Mouse (Mus musculus): ENCODE data around the gene Eva1b. TPM values are rescaled to one million over a fixed set of nuclear protein-coding genes. Genes with fewer than 3 reads are reported as not detected.
"Not testable (repeated sequence)": the region's sequence is repeated elsewhere in the genome, so short reads cannot be mapped to it uniquely, and the experiment has no call there.

The Eva1b gene
- total and polyA plus RNA-seq, 2 experiments from 2014 or later, result 11.6 to 25.6 TPM

DNA sequence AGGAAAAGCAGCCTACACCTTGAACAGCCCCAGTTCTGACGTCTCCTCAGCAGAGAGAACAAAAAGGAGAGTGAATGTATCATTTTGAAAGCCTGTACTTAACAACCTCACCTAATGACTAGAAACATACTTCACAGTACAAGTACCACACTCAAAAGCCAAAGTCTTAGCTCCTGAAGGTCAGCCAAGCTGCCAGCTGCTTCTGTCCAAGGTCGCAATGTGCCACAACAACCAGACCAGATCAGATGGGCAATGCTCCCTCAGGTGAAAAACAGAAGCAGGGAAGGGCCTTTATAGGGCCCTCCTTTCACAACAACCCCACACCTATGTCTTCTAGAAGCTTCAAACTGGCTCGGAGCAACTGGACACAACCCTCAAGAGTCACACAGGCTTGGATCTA is 18.5 kb downstream of the Eva1b start:
- Histone ChIP-seq H3K9ac (replicated peaks; ENCODE audit: low read length) (no peak overlapping the region), H3K4me1 (ENCODE audit: insufficient read depth, low read length) (0 out of 2 replicates have a peak, but pooled peaks cover 5% of the 10 kb centered on the region), H3K9me3 (ENCODE audit: low read length) (no peaks in the 10 kb centered on the region), H3K27ac (no peak overlapping the region), H3K4me2 (ENCODE audit: low read depth, low read length) (no peak overlapping the region), H3K27me3 (ENCODE audit: insufficient read depth, low read length) (no peaks in the 10 kb centered on the region), H3K4me3 (ENCODE audit: low read length) (no peak overlapping the region), H3K36me3 (ENCODE audit: insufficient read depth, low read length) (peaks cover 23% of the 10 kb centered on the region; the same call in 1 of the 2 replicates)
- 78% methylated on average over 3 of the region's 3 CpGs for WGBS
- ATAC-seq (no peak), DNase-seq (ENCODE audit: low spot score) (no peak)
- TF ChIP-seq CTCF (IDR thresholded peaks at IDR 0.05; ENCODE audit: low read depth), result no peak

DNA sequence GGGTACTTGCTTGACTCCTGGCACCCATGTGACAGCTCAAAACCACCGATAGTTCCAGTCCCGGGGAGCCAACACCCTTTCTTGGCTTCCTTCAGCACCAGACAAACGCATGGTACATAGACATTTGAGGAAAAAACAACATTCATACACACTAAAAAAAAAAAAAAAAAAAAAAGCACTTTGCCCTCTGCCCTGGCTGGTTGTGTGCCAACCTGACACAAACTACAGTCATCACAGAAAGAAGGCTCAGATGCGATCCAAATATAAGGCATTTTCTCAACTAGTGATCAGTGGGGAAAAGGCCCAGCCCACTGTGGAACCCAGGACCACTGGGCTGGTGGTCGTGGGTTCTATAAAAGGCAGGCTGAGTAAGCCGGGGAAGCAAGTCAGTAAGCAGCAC is 21.3 kb downstream of the Eva1b start:
- no peak overlapping the region for H3K4me3 ChIP-seq (ENCODE audit: low read length)
- H3K9ac ChIP-seq (replicated peaks; ENCODE audit: low read length), result no peak overlapping the region
- no peaks in the 10 kb centered on the region for H3K27me3 ChIP-seq (ENCODE audit: insufficient read depth, low read length)
- TF ChIP-seq CTCF (IDR thresholded peaks at IDR 0.05; ENCODE audit: low read depth), result no peak
- no peaks in the 10 kb centered on the region for H3K9me3 ChIP-seq (ENCODE audit: low read length)
- no peak overlapping the region for H3K27ac ChIP-seq
- no peak for DNase-seq (ENCODE audit: low spot score)
- peaks cover 35% of the 10 kb centered on the region for H3K36me3 ChIP-seq (ENCODE audit: insufficient read depth, low read length)
- H3K4me2 ChIP-seq (ENCODE audit: low read depth, low read length), result no peak overlapping the region
- 92% methylated on average over 6 of the region's 6 CpGs for WGBS
- no peak for ATAC-seq
- H3K4me1 ChIP-seq (ENCODE audit: insufficient read depth, low read length), result no peaks in the 10 kb centered on the region

DNA sequence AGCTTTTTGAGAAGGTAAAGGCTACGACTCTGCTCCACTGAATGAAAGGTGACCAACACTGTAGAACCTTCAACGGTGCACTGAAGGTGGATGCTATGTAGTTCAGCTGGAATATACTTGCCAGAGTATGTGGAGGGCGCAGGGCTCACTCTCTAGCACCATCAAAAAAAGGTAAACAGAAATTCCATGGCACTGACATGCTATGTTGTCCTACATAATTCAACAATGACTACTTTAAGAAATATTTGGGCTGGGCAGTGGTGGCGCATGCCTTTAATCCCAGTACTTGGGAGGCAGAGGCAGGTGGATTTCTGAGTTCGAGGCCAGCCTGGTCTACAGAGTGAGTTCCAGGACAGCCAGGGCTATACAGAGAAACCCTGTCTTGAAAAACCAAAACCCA is 23.2 kb downstream of the Eva1b start:
- not testable (repeated sequence) for H3K9me3 ChIP-seq (ENCODE audit: low read length); H3K4me1 ChIP-seq (ENCODE audit: insufficient read depth, low read length); H3K27me3 ChIP-seq (ENCODE audit: insufficient read depth, low read length); H3K27ac ChIP-seq; H3K4me3 ChIP-seq (ENCODE audit: low read length); ATAC-seq; H3K9ac ChIP-seq (replicated peaks; ENCODE audit: low read length); H3K4me2 ChIP-seq (ENCODE audit: low read depth, low read length); DNase-seq (ENCODE audit: low spot score)
- peaks cover 48% of the 10 kb centered on the region for H3K36me3 ChIP-seq (ENCODE audit: insufficient read depth, low read length)
- WGBS, result 97% methylated on average over 5 of the region's 5 CpGs

DNA sequence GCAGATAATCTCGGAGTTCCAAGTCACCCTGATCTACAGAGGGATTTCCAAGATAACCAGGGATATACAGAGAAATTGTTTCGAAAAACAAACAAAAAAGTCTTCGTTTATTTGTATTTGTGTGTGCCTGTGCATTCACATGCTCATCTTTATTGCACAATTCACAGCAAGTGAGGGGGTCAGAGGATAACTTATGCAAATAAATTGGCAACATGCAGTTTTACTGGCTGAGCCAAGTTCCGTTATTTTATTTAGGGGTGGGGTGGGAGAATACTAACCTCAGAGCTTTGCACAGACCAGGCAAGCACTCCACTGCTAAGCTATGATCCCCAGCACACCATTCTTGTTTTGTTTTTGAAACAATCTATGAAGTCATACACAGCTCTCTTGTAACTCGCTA is 26.3 kb downstream of the Eva1b start:
- H3K27me3 ChIP-seq (ENCODE audit: insufficient read depth, low read length), result no peaks in the 10 kb centered on the region
- no peak overlapping the region for H3K4me2 ChIP-seq (ENCODE audit: low read depth, low read length)
- H3K9me3 ChIP-seq (ENCODE audit: low read length), result no peaks in the 10 kb centered on the region
- H3K36me3 ChIP-seq (ENCODE audit: insufficient read depth, low read length), result peaks cover 62% of the 10 kb centered on the region
- no peak overlapping the region for H3K27ac ChIP-seq
- H3K4me3 ChIP-seq (ENCODE audit: low read length), result no peak overlapping the region
- ATAC-seq, result no peak
- DNase-seq (ENCODE audit: low spot score), result no peak
- no peaks in the 10 kb centered on the region for H3K4me1 ChIP-seq (ENCODE audit: insufficient read depth, low read length)
- no peak for TF ChIP-seq CTCF (IDR thresholded peaks at IDR 0.05; ENCODE audit: low read depth)
- WGBS, result 86% methylated on average over 5 of the region's 5 CpGs
- no peak overlapping the region for H3K9ac ChIP-seq (replicated peaks; ENCODE audit: low read length)

DNA sequence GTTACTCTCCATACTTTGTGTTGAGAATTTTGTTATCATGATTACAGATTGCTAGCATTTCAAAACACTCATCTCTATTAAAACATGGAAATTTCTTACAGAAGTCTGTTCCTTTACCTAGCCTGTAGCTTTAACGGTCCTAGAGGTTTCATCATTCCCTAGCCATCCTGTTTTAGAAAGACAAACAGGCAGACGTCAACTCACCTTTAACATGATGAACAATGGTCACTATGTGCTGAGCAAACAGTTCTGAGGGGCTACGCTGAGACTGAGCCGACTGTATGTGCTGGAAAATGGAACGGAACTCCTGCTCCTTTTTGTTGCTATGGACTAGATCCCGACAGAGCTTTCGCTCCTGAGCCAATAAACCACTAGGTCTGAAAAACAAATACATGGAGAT is 28.4 kb downstream of the Eva1b start:
- not testable (repeated sequence) for H3K9me3 ChIP-seq (ENCODE audit: low read length); ATAC-seq; H3K4me2 ChIP-seq (ENCODE audit: low read depth, low read length); H3K9ac ChIP-seq (replicated peaks; ENCODE audit: low read length); H3K27ac ChIP-seq; H3K4me3 ChIP-seq (ENCODE audit: low read length); H3K27me3 ChIP-seq (ENCODE audit: insufficient read depth, low read length); DNase-seq (ENCODE audit: low spot score); H3K4me1 ChIP-seq (ENCODE audit: insufficient read depth, low read length)
- 91% methylated on average over 7 of the region's 7 CpGs for WGBS
- peaks cover 57% of the 10 kb centered on the region for H3K36me3 ChIP-seq (ENCODE audit: insufficient read depth, low read length)

DNA sequence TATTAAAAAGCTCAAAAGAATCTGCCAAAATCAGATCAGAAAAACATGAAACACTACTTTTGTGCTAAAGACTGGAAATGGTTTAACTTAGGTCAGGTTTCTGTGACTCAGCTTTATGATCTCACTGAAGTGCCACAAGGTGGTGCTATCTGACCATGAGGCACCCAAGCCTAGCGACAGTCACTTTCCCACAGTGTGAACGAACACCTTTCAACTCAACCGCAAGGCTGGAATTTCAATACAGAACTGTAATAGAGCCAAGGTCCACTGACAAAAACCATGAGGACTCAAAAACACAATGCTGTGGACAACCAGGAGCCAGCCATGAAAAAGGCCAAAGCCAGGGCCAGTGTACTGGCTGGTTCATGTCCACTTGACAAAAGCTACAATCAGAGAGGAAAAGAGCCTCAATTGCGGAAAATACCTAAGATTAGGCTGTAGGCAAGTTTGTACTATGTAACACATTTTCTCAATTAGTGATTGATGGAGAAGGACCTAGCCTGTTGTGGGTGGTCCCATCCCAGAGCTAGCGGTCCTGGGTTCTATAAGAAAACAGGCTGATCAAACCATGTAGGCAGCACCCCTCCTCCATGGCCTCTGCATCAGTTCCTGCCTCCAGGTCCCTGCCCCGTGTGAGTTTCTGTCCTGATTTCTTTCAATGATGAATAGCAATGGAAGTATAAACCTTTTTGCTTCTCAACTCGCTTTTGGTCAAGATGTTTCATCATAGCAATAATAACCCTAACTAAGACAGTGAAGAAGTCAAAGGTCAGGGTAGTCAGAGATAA is 33.8 kb downstream of the Eva1b start:
- DNase-seq (ENCODE audit: low spot score) (peak; percentile 85), ATAC-seq (peak; percentile 74)
- Histone ChIP-seq H3K27me3 (ENCODE audit: insufficient read depth, low read length) (no peaks in the 10 kb centered on the region), H3K9me3 (ENCODE audit: low read length) (no peaks in the 10 kb centered on the region), H3K4me2 (ENCODE audit: low read depth, low read length) (no peak overlapping the region), H3K4me3 (ENCODE audit: low read length) (no peak overlapping the region), H3K36me3 (ENCODE audit: insufficient read depth, low read length) (peaks cover 26% of the 10 kb centered on the region), H3K9ac (replicated peaks; ENCODE audit: low read length) (no peak overlapping the region), H3K4me1 (ENCODE audit: insufficient read depth, low read length) (no peaks in the 10 kb centered on the region), H3K27ac (no peak overlapping the region)
- TF ChIP-seq CTCF (IDR thresholded peaks at IDR 0.05; ENCODE audit: low read depth), result peak; percentile 85
- 50% methylated on average over 7 of the region's 7 CpGs for WGBS

DNA sequence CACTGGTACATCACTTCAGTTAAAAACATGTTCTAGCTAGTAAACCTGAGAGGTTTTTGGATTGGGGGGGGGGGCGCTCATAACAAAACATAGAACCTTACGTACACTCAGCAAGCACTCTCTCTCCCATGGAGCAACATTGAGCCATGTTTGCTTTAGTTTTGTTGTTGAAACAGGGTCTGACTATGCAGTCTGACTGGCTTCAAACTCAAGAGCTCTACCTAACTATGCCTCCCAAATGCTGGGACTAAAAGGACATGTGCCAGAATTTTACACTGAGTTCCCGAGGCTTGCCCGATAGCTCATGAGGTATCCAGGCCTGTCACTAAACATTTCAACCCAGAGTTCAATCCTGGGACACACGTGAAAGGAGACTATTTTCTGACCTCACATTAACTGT is 35.5 kb downstream of the Eva1b start:
- no peak for TF ChIP-seq CTCF (IDR thresholded peaks at IDR 0.05; ENCODE audit: low read depth)
- H3K9ac ChIP-seq (replicated peaks; ENCODE audit: low read length), result no peak overlapping the region
- H3K4me1 ChIP-seq (ENCODE audit: insufficient read depth, low read length), result no peaks in the 10 kb centered on the region
- no peak overlapping the region for H3K4me2 ChIP-seq (ENCODE audit: low read depth, low read length)
- 90% methylated on average over 5 of the region's 5 CpGs for WGBS
- H3K36me3 ChIP-seq (ENCODE audit: insufficient read depth, low read length), result peaks cover 15% of the 10 kb centered on the region
- no peaks in the 10 kb centered on the region for H3K27me3 ChIP-seq (ENCODE audit: insufficient read depth, low read length)
- DNase-seq (ENCODE audit: low spot score) (no peak), ATAC-seq (no peak)
- H3K9me3 ChIP-seq (ENCODE audit: low read length), result no peaks in the 10 kb centered on the region
- no peak overlapping the region for H3K27ac ChIP-seq
- no peak overlapping the region for H3K4me3 ChIP-seq (ENCODE audit: low read length)
